Mouse (Mus musculus) pancreas, adult 10 weeks (tissue): ENCODE data around the gene Emp1. TPM values are rescaled to one million over a fixed set of nuclear protein-coding genes. Genes with fewer than 3 reads are reported as not detected.

Experiments used
- polyA plus RNA-seq: library from polyadenylated mRNA; stranded (reverse); fragments of 350-450 nt; fragmentation: Illumina TruSeq; extraction: RNeasy Lipid Tissue Mini Kit (QIAGEN cat#74804); gene quantifications from one replicate; pipeline ENCODE4 v1.2.3, GENCODE M21; 2015; ENCODE audit warnings: low read depth, low replicate concordance; ENCODE audit not compliant: insufficient read depth

The Emp1 gene
- polyA plus RNA-seq = 29.5 TPM

GRCm38 (mm10) chr6:135362459-135363159 is at the start of gene Emp1:
Emp1 (plus strand) TSS chr6:135362545.

Other genes starting within 250 kb of the Emp1 start
- gene Gprc5d, start 244.3 kb upstream of the Emp1 start, polyA plus RNA-seq = not detected
- gene Fam234b, start 164.6 kb upstream of the Emp1 start, polyA plus RNA-seq = 9.6 TPM
- 6.5 TPM for gene Hebp1, start 164.5 kb upstream of the Emp1 start, polyA plus RNA-seq
- not detected for gene Gsg1, start 108.2 kb upstream of the Emp1 start, polyA plus RNA-seq
- not detected for gene Pbp2, start 52.1 kb upstream of the Emp1 start, polyA plus RNA-seq